Mouse (Mus musculus): ENCODE measurements around the gene Camsap2. TPM values are rescaled to one million over a fixed set of nuclear protein-coding genes. Genes with fewer than 3 reads are reported as not detected.

The Camsap2 gene
- 10.8 and 20.6 TPM in 2 replicates for polyA plus RNA-seq (2021; fragmentation: Nextera tagmentation)
- long read RNA-seq, experiment 1, full-length matches to known transcripts = 1 of 45 reads
- long read RNA-seq, experiment 1, partial matches to known transcripts = 23 of 45 reads
- long read RNA-seq, experiment 1, other reads (novel, unspliced or antisense) = 21 of 45 reads
- long read RNA-seq, experiment 2, partial matches to known transcripts = 10 of 37 reads
- long read RNA-seq, experiment 2, other reads (novel, unspliced or antisense) = 27 of 37 reads

GRCm38 (mm10) chr1:136345454-136346372, at the start of gene Camsap2:
Gene Camsap2, minus strand, starts transcription at chr1:136346104.

DNA sequence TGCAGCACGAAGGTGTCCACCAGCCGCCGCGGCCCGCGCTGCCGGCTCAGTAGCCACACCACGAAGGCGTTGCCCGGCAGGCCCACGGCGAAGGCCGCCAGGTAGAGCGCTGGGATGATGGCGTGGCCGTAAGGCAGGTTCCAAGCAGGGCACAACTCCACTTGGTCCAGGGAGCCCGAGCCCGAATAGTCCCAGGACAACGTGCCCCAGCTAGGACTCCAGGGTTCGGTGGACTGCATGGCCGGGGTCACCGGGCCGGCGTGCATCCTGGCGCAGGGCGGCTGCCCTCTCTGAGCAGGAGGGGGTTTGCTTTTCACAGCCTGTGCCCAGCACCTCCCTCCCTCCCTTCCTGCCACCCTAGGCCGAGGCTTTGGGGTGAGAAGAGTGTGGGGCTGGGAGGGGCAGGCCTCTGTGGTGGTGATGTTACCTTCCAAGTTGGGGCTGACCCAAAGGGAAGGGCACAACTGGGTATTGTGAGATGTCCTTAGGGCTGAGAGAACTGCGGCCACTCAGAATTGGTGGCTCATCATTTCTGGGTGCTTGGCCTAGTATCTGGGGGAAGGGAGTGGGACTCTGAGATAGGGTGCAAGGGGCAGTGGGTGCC, 85.2 kb downstream of the Camsap2 start, which contains the start of gene Gpr25:
Gpr25 (minus strand) TSS at position 239 of the 604 bp plus-strand sequence.

GRCm38 (mm10) chr1:136233892-136234594, 111.9 kb downstream of the Camsap2 start, which contains the start of gene Inava:
Gene Inava, minus strand, starts transcription at chr1:136234264.

Other genes starting within 250 kb of the Camsap2 start
- 4.4 and 5.7 TPM in 2 replicates for gene Kif21b, start 214.7 kb downstream of the Camsap2 start, polyA plus RNA-seq (2021; fragmentation: Nextera tagmentation)
- gene Mroh3, start 133.3 kb downstream of the Camsap2 start, polyA plus RNA-seq (2021; fragmentation: Nextera tagmentation) = 0.06 and 0.13 TPM in 2 replicates
- gene Inava, start 111.8 kb downstream of the Camsap2 start, polyA plus RNA-seq (2021; fragmentation: Nextera tagmentation) = 0.65 and 1.1 TPM in 2 replicates
- gene Gpr25, start 85.2 kb downstream of the Camsap2 start, polyA plus RNA-seq (2021; fragmentation: Nextera tagmentation) = 4.3 and 9.9 TPM in 2 replicates
- gene Ddx59, start 69.2 kb upstream of the Camsap2 start, polyA plus RNA-seq (2021; fragmentation: Nextera tagmentation) = 7.8 and 8.2 TPM in 2 replicates
- gene Kif14, start 120.2 kb upstream of the Camsap2 start, polyA plus RNA-seq (2021; fragmentation: Nextera tagmentation) = 0.12 TPM in 1 of 2 replicates, not detected in the other